Mouse (Mus musculus) adrenal gland, postnatal 36 days (tissue): ENCODE data around the gene Atp6v0e2. TPM values are rescaled to one million over a fixed set of nuclear protein-coding genes. Genes with fewer than 3 reads are reported as not detected.

ENCODE experiments used
- DNase-seq, 2 experiments: peaks; one replicate each; pipeline ENCODE4 v3.0.0; 2021; ENCODE audit warnings: mixed read lengths in 1 of 2
- total RNA-seq, 2 experiments: library from RNA; stranded (reverse); gene quantifications; 2 replicates each; pipeline ENCODE4 v1.2.3; 2021

Gene Atp6v0e2
- total RNA-seq, 2 experiments from 2014 or later: 61.8 to 63.3 TPM

DNA sequence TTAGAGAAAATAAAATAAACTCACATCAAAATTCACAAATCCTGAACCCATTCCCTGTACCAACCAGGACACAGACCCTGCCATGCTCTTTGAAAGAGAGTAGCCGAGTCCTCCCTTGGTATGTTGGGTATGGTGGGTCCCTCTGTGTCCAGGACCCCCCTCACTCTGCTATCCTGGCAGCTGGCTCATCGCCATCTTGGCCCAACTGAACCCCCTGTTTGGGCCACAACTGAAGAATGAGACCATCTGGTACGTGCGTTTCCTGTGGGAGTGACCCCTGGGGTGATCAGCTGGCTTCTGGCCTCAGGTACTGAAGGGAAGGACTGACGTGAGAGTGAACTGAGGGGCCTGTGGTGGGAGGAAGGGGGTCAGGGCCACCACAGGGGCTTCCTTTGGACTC lies 2.4 kb downstream of the Atp6v0e2 start:
- DNase-seq: no peak

DNA sequence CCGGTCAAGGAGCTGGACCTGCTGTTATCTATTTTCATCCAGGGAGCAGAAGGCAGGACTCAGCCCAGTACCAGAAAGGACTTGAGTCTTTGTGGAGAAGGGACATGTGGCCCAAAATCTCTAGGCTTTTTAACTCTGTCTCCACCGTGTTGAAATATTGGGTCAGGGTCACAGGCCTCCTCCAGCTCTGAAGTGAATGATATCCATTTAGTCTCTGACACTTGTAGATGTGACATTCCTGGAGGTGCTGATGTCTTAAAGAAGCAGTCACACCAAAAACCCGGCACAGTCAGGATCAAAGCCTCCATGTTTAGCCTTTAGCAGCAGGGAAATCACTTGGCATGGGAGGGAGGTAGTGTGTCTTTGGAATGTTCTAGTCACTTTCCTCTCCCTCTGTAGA lies 3.3 kb downstream of the Atp6v0e2 start:
- DNase-seq: no peak

- DNase-seq: peak; percentile 85 to 89
These were observed 4.4 kb downstream of the Atp6v0e2 start for GRCm38 (mm10) chr6:48541560-48542450.

GRCm38 (mm10) chr6:48542631-48543030 lies 5.2 kb downstream of the Atp6v0e2 start:
- DNase-seq: no peak

DNA sequence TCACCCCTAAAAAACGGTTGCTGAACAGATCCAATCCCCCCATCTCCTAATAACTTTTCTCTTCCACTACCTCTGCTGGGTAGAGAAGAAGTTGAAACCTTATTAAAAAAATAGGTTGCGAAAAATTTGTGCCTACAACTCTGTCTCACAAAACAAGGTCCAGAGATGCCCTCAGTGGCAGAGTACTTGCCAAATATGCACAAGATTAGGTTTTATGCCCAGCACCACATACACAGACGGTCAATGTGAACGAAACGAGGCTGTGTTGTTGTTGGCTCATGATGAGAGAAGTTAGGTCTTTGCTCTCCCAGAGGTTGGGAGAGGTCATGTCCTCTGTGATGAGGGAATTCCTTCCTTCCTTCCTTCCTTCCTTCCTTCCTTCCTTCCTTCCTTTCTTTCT lies 7.8 kb downstream of the Atp6v0e2 start:
- no peak for DNase-seq

DNA sequence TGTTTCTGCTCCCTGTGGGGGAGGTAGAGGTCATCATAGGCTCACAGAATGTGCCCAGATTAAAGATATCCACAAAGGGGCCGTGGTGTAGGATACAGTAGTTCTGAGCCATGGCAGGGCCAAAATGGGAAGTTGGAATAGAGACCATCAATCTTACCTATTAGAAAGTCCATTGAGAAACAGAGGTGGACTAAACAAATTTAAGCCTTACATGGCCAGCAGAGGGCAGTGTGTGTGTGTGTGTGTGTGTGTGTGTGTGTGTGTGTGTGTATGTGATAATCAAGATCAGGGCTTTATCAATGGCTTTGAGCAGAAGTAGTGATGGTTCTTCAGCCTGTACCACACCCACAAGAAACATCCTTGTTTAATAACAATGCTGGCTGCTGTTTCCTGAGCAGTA lies 8.9 kb downstream of the Atp6v0e2 start:
- DNase-seq: peak; percentile 49 to 66

- no peak for DNase-seq
These were observed 9.4 kb downstream of the Atp6v0e2 start for GRCm38 (mm10) chr6:48546858-48547257.

GRCm38 (mm10) chr6:48548314-48548713 lies 10.9 kb downstream of the Atp6v0e2 start:
- DNase-seq: no peak

DNA sequence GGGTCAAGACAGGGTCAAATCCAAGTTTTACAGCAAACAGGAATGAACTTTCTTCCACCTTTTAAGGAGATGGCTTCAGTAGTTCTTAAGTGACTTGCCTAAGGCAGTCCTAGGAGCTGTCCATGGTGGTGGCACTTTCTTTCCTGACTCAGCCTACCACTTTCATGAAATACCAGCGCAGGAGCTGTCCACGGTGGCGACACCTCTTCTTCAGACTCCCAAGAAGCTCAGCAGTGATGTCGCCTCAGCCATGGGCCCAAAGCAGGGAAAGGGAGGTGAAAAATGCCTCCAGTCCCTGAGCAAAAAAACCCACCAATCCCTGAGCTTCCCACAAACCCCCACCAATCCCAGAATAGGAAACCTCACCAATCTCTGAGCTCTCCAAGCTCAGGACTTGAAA lies 15.5 kb downstream of the Atp6v0e2 start:
- DNase-seq: peak in 1 of 2 experiments; percentile 55

DNA sequence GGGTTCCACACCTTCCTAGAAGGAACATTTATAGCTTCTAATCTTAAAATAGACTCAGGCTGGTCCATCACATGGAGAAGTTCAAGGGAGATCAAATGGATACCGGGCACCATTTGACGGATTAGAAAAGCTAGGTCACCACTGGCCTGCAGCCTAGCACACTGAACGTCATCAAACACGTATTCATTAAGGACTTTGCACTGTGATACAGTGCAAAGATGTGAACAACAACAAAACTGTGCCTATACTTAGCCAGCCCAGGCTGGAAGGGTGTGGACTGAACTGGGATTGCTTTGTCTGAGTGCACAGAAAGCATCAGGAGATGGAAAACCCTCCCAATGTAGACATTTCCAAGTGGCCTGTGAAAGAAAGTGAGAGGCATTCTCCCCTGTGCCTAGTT lies 16.4 kb downstream of the Atp6v0e2 start:
- DNase-seq: no peak

GRCm38 (mm10) chr6:48554280-48555103 lies 17.1 kb downstream of the Atp6v0e2 start, which contains the start of gene Lrrc61:
Gene Lrrc61 (plus strand): TSS chr6:48554796.
- peak; percentile 98 to 99 for DNase-seq

- peak; percentile 40 to 62 for DNase-seq
These were observed 17.9 kb downstream of the Atp6v0e2 start for GRCm38 (mm10) chr6:48555104-48555890.

DNA sequence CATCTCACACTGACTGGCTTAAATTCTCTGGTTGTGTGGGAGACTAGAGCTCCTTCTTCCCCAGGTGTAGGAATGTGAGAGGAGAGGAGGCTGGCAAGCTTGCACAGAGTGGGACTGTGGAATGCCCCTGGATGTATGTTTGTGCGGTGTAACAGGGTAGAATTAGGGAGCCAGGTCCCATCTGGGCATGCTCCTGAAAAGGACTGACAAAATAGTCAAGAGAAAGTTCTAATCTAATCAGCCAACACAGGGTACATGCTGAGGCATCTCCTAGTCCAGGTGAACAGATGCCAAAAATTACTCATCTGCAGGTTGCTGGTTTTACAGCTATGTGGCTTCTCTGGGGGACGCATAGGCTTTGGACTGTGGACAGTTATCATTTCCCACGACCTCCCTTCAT lies 18.5 kb downstream of the Atp6v0e2 start:
- no peak for DNase-seq

DNA sequence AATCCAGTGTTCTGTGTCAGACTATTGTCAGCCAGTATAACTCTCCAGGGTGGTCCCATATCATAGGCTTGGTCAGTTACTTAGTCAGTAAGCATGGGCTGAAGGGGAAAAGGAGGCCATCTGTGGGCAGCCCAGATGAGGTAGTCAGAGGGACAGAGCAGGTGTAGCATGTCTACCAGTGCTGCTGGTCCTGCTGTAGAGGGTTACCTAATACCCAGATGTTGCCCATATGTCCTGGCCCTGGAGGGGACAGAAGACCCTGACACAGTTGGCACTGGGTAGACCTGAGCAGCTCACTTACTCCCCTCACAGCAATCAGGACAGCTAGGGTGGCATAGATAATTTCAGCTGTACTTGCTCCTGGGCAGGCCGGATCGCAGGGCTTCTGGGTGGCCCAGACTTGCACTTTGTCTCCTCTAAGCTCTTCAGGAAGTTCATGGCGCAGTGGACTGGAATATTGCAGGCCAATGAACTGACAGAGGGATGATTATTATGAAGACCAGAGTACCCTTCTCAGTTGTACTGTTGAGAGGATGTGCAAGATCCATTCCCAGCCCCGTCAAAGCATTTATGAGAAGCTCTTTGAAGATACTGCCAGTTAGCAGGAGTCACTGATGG lies 28.4 kb downstream of the Atp6v0e2 start:
- no peak for DNase-seq

DNA sequence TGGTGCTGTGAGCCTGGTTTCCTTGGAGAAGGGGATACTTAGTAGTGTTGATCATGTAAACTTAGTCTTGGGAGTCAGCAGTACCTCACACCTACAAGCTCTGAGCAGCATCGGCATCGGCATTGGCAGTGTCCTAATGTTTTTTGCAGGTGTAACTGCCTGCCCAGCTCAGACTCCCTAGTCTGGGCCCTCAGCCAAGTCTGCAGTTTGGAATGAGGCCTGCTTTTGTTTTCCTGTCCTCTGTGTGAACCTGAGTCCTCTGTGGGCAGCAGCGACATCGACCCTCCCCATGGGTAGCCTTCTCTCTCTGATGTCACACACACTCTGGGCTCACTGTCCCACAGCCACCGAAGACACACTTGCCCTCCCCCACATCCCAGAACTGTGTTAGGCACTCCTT lies 28.9 kb downstream of the Atp6v0e2 start:
- peak; percentile 64 to 75 for DNase-seq

- DNase-seq: peak; percentile 74 to 79
These were observed 30.9 kb downstream of the Atp6v0e2 start for GRCm38 (mm10) chr6:48568036-48568984.

DNA sequence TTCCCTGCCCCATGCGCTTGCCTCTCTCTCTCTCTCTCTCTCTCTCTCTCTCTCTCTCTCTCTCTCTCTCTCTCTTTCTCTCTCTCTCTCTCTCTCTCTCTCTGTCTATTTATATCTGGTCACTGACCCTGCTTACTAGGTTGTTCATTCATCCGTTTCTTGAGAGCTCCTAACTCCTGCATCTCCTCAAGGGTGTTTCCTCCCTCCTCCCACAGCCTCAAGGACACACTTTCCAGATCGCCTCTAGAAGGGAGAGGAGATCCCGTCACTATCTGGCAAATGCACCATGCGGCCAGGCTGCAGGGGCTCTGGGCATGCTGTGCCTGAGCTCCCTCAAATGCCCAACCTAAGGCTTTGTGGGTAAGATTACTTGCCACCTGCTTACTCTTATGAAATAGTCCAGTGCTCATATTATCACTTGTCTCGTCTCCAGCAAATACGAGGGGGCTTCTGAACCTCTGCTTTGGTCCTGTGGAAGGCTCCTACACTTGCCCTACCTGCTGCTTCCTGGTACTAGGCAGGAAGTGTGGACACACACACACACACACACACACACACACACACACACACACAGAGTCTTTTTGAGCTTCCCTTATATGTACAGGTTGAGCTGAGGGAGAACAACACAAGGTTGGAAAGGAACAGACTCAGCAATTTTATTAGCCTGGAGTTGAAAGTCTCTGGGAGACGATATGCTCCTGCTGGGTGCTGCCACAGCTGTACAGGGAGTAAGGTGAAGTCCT lies 31.8 kb downstream of the Atp6v0e2 start:
- no peak for DNase-seq

DNA sequence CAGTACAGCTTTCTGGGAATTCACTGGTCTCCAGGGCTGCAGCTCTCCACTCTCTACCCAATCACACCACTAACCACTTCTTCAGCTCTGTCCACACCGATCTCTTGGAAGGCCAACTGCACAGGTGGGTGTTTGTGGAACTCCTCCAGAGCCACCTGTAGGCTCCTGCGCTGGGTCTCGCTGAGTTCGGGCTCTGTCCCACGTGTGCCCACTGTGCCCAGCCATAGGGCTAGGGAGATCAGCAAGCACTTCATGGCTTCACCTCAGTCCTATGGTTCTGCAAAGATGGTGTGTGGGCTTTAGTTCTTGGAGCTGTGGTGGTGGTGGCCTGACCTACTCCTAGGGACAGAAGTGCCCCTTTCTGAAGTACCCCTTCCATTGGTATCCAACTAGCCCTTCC lies 34.6 kb downstream of the Atp6v0e2 start:
- DNase-seq: no peak

GRCm38 (mm10) chr6:48572572-48573061 lies 35.2 kb downstream of the Atp6v0e2 start, which contains the start of gene Rarres2:
Gene Rarres2 (minus strand): TSS chr6:48572789.
- peak in 1 of 2 experiments; percentile 44 for DNase-seq
